8 mouse cellular contexts compared by ENCODE assay signal in the genomic region with DNA sequence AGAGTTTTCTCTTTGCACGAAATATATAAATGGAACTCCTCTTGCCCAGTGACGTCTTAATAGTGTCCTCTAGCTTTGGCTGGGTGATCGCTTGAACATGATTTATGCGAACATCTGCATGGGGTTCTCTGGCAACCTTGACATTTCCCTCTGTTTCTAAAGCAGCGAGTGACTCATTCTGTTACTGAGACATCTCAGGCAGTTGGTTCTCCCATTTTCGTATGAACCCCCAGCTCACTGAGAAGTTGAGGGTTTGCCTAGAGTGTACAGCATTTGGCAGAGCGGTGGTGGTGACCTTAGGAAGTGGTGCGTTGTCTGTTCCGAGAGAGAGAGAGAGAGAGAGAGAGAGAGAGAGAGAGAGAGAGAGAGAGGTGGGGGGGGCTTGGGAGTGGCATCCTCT. TPM values are rescaled to one million over a fixed set of nuclear protein-coding genes. Genes with fewer than 3 reads are reported as not detected.
DNase-seq lines count a peak whose midpoint lies in the region; ATAC-seq lines count a peak whose summit lies in the region.

No protein-coding gene starts in this region.

- no peak overlapping the region for H3K27ac ChIP-seq in lung, embryonic 16.5 days (ENCODE audit: low read length)
- no peak overlapping the region for H3K27ac ChIP-seq in embryonic facial prominence, embryonic 12.5 days
- no peak overlapping the region for H3K27ac ChIP-seq in intestine, embryonic 15.5 days
- no peak overlapping the region for H3K27ac ChIP-seq in neural tube, embryonic 15.5 days (replicated peaks)

- no peak for ATAC-seq in lung, embryonic 16.5 days (ENCODE audit: low read depth)
- no peak for ATAC-seq in embryonic facial prominence, embryonic 12.5 days (ENCODE audit: insufficient number of reproducible peaks, insufficient read depth, low FRiP score, low TSS enrichment)
- ATAC-seq in intestine, embryonic 15.5 days = no peak
- no peak for ATAC-seq in neural tube, embryonic 15.5 days (ENCODE audit: low FRiP score)

- peak overlapping the region; percentile 86 for H3K4me2 ChIP-seq in lung, embryonic 16.5 days (ENCODE audit: low read depth, low read length)
- H3K4me2 ChIP-seq in embryonic facial prominence, embryonic 12.5 days (replicated peaks) = peak overlapping the region; percentile 92
- peak overlapping the region; percentile 78 for H3K4me2 ChIP-seq in intestine, embryonic 15.5 days (replicated peaks)
- peak overlapping the region; percentile 95 for H3K4me2 ChIP-seq in neural tube, embryonic 15.5 days

- peak overlapping the region; percentile 96; the same call in 1 of the 2 replicates for H3K9ac ChIP-seq in lung, embryonic 16.5 days (ENCODE audit: low read length)
- peak overlapping the region; percentile 4; the same call in 1 of the 2 replicates for H3K9ac ChIP-seq in embryonic facial prominence, embryonic 12.5 days
- H3K9ac ChIP-seq in intestine, embryonic 15.5 days = no peak overlapping the region
- H3K9ac ChIP-seq in neural tube, embryonic 15.5 days (replicated peaks) = no peak overlapping the region

- no peaks in the 10 kb centered on the region for H3K27me3 ChIP-seq in lung, embryonic 16.5 days (ENCODE audit: control insufficient read depth, insufficient read depth, low read depth, low read length)
- H3K27me3 ChIP-seq in embryonic facial prominence, embryonic 12.5 days = no peaks in the 10 kb centered on the region
- no peaks in the 10 kb centered on the region for H3K27me3 ChIP-seq in intestine, embryonic 15.5 days (replicated peaks)
- H3K27me3 ChIP-seq in neural tube, embryonic 15.5 days (replicated peaks) = no peaks in the 10 kb centered on the region

- no peaks in the 10 kb centered on the region for H3K36me3 ChIP-seq in lung, embryonic 16.5 days (ENCODE audit: control insufficient read depth, insufficient read depth, low read length)
- no peaks in the 10 kb centered on the region for H3K36me3 ChIP-seq in embryonic facial prominence, embryonic 12.5 days
- H3K36me3 ChIP-seq in intestine, embryonic 15.5 days = no peaks in the 10 kb centered on the region
- no peaks in the 10 kb centered on the region for H3K36me3 ChIP-seq in neural tube, embryonic 15.5 days

- H3K4me1 ChIP-seq in lung, embryonic 16.5 days (replicated peaks; ENCODE audit: control insufficient read depth, insufficient read depth, low read length) = peaks cover 30% of the 10 kb centered on the region
- peaks cover 19% of the 10 kb centered on the region for H3K4me1 ChIP-seq in embryonic facial prominence, embryonic 12.5 days
- H3K4me1 ChIP-seq in intestine, embryonic 15.5 days (replicated peaks) = peaks cover 14% of the 10 kb centered on the region; the same call in 1 of the 2 replicates
- H3K4me1 ChIP-seq in neural tube, embryonic 15.5 days = peaks cover 44% of the 10 kb centered on the region

- peak overlapping the region; percentile 92 for H3K4me3 ChIP-seq in lung, embryonic 16.5 days (ENCODE audit: low read length)
- peak overlapping the region; percentile 79 for H3K4me3 ChIP-seq in embryonic facial prominence, embryonic 12.5 days
- H3K4me3 ChIP-seq in intestine, embryonic 15.5 days (replicated peaks) = peak overlapping the region; percentile 96
- peak overlapping the region; percentile 80 for H3K4me3 ChIP-seq in neural tube, embryonic 15.5 days (replicated peaks)

- no peaks in the 10 kb centered on the region for H3K9me3 ChIP-seq in lung, embryonic 16.5 days (ENCODE audit: control insufficient read depth, low read length)
- H3K9me3 ChIP-seq in embryonic facial prominence, embryonic 12.5 days = no peaks in the 10 kb centered on the region
- H3K9me3 ChIP-seq in intestine, embryonic 15.5 days = no peaks in the 10 kb centered on the region
- no peaks in the 10 kb centered on the region for H3K9me3 ChIP-seq in neural tube, embryonic 15.5 days (replicated peaks)

- WGBS in lung, embryonic 16.5 days = 42% methylated on average over 9 of the region's 9 CpGs
- 63% methylated on average over 9 of the region's 9 CpGs for WGBS in embryonic facial prominence, embryonic 12.5 days
- 40% methylated on average over 9 of the region's 9 CpGs for WGBS in intestine, embryonic 15.5 days
- 56% methylated on average over 9 of the region's 9 CpGs for WGBS in neural tube, embryonic 15.5 days

- DNase-seq in lung, postnatal 25 days (ENCODE audit: low spot score) = no peak
- DNase-seq in left cerebral cortex, adult 11 months (ENCODE audit: low spot score) = no peak
- DNase-seq in kidney, adult 9 months = no peak
- DNase-seq in thymus, postnatal 10 days (ENCODE audit: low spot score in 2 of 2) = no peak

RNA-seq across cellular contexts. Expression of a gene that starts 2.6 kb away (rescaled TPM):
- 8.8 and 10.1 TPM in 2 replicates for polyA plus RNA-seq in lung, embryonic 16.5 days (2015; fragmentation: Nextera tagmentation; extraction: Ambion mirVana)
- polyA plus RNA-seq in embryonic facial prominence, embryonic 12.5 days (2016; fragmentation: Nextera tagmentation; extraction: Ambion mirVana) = 10.0 and 10.8 TPM in 2 replicates
- polyA plus RNA-seq in intestine, embryonic 15.5 days (2015; fragmentation: Nextera tagmentation; extraction: Ambion mirVana) = 11.6 and 13.9 TPM in 2 replicates
- polyA plus RNA-seq in neural tube, embryonic 15.5 days (2015; fragmentation: Nextera tagmentation; extraction: Ambion mirVana) = 5.4 and 9.0 TPM in 2 replicates

Comparison
In these comparisons a context has a peak if more than half of its experiments do, and no peak if none do; other contexts are left out.
1. H3K9ac ChIP-seq: peak in lung, embryonic 16.5 days (single experiment) and embryonic facial prominence, embryonic 12.5 days (single experiment); none in intestine, embryonic 15.5 days (single experiment) and neural tube, embryonic 15.5 days (single experiment).
2. Peak in every context shown above with its lines, with median percentiles within 50 percentile points of each other: H3K4me2 ChIP-seq and H3K4me3 ChIP-seq.